Mouse (Mus musculus) liver, postnatal 0 days (tissue): ENCODE measurements around the gene Vmn2r54.

Experiments
- CTCF ChIP-seq: sonication (generic); IDR thresholded peaks from 2 replicates; pipeline ENCODE4 v1.5.1; 2016; ENCODE audit warnings: antibody characterized with exemption, low read depth
- EP300 ChIP-seq: IDR thresholded peaks from 2 replicates; pipeline ENCODE4 v1.6.1; 2016; ENCODE audit warnings: antibody characterized with exemption, low read depth, mild to moderate bottlenecking

DNA sequence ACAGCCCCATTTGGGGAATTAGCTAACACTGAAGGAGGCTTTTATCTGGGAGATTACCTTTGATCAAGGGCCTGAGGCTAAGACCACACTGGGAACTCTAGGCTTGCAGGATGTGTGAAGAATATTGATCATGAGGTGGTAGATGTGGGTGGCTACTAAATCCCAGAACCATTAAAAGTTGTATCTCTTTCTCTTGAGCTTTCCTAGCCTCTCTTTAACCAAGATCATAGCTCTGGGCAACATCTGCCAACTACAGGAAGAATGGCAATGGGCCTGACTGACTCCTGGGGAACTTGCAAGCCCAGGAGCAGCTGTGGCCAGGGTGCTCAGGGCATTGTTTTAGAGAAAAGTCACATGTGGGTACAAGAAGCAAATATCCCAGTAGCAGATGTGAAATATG, 31.4 kb downstream of the Vmn2r54 start, which contains the start of gene Vmn2r53:
- TF ChIP-seq CTCF: no peak
- TF ChIP-seq EP300: no peak
